Mouse (Mus musculus): ENCODE measurements at regions not wholly inside any gene's neighbourhood (a gene's known extent, or its start where the extent isn't known, plus 50 kb on each side); places are given as distances from the start of the nearest gene placed in this dataset.

DNA sequence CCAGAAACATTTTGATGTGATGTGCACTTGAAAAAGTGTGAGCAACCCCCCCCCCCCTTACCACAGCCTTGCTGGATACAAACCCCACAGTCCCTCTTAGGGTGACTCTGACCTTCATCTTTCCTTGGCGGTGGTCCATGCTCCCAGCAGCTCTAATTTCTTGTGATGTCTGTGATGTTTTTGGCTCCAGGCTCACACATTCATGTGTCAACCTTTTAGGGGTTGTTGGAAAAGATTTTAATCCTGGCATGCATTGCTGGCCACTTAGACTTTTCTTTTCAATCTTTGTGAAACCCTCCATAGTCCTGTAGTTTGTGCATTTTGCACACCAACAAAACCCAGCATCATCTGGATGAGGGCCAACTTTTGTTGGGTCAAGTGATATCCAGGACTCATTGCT is 134.9 kb upstream of the Igfbp3 start:
- no peak for DNase-seq (ENCODE audit: low spot score in 2 of 2)

DNA sequence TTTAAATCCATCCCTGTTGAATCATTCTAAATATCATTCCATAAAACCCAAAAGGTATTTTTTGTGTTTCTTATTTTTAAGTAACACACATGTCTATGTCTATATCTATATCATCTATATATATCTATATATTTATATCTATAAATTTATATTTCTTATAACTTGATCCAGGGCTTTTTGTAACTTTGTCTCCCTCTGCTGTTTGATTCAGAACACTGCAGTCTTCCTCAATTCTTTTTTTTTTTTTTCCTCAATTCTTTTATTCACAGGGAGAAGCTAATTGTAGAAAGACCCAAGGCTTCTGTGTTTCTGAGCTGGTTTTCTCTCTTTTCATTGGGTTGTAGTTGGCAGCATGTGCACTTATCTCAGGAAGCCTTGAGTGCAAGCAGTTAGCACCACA is 124.1 kb upstream of the Igfbp3 start:
- DNase-seq (ENCODE audit: low spot score in 2 of 2) = no peak

DNA sequence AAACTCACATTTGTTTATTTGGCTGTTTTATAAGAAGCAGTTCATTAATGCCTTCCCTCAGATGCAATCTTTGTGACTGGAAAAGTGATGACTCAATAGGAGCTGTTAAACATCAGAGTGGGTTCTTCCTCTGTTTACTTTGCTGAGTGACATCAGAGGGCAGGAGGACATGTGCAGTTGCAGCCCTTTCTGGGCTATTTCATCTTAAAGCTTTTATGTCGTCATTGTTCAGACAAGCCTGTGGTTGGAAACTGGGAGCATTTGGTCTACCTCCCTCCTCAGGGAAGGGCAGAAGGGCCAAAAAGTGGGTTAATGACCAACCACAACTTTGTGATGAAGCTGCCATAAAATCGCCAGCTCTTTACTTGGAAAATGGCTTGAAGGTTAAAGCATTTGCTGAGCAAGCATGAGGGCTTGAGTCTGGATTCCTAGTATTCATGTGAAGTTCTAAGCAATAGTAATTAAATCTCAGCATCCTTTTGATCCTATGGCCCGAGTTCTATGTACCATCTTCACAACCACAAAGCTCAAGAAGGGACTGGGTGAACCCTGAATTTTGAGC is 103.8 kb upstream of the Igfbp3 start:
- no peak for DNase-seq (ENCODE audit: low spot score in 2 of 2)

DNA sequence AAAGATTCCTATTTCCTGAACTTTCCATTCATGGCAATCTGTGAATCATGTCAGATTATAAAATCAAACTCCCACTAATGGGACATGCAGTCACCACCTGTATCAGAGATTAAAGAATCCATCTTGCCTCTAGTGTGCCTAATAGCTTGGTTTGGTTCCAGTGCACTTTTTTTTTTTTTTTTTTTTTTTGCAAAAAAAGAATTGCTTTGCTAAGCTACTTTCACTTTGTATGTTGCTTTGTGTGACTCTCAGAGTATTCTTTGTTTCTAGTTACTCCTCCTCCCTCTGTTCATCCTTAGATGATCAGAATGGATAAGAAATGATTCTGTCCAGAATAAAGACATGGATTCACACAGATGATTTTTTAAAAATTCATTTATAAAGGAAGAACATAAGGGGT is 82.5 kb upstream of the Igfbp3 start:
- no peak for DNase-seq (ENCODE audit: low spot score in 2 of 2)

DNA sequence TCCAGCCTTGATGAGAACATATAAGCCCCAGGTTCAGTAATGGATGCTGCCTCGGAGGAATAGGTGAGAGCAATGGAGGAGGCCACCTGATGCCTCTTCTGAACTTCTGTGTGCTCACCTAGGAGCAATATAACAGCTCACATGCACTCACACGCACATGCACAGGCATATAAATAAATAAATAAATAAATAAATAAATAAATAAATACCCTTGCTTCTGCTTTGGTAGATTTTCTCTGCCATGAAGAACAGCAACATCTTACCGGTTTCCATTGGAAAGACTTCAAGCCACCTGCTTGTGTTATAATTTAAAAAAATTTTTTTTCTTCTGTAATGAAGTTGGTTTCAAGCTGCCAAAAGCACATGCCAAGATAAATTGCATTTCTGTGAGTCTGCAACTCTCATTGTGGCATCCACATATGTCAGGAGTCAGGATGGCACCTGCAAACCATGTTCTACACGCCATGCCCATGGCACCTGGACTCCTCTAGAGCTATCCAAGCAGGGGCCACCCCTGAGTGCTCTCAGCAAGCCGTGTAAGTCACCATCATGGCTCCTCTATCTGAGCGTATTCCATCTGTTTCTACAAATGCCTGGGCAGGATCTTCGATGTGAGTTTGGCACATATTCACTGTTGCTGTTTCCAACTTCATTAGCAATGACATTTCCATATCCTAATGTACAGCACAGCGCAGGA is 75.7 kb upstream of the Igfbp3 start:
- no peak for DNase-seq (ENCODE audit: low spot score in 2 of 2)

DNA sequence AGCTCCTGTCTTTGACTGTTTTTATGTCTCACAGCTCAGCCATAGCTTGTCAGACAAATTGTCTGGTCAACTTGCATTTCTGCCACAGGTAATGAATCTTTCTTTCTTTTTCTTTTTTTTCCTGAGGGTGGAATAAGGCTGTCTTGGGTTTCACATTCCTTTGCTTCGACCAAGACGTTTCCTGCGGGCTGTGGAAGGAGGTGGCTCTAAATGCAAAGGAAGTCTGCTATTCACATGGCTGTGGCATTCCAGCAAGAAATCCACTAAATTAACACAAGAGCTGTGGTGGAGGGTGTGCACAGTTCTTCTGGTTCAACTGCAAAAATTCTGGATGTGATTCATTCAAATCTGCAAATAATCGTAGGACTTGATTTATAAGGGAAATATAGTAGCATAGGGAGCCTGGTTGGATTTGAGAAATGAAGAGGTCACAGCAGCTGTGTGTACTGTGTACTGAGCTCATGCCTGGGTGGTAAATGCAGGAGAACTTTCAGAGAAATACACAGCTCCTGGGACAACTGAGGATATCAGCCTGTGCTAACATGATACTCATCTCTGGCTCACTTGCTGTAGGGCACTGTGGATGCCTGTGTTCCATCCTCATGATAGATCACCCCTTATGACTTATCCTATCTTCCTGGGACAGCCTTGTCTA is 71.2 kb upstream of the Igfbp3 start:
- DNase-seq (ENCODE audit: low spot score in 2 of 2) = no peak

DNA sequence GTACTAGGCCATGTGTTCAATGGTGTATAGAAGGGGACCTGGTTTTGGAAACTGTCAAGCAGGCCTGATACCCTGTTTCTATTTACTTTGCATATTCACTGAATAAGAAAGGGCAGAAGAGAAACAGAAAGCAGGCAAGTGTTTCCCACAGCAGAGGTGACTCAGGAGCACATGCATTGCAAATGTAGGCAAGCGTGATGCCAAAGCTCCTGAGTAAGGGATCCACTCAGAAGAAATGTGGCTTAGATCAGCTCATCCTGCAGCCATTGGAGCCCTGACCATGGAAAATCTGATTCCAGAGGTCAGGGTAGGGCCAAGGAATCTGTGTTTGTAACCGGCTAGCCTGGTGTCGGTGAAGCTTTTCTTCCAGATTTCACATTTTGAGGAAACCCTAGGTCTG is 69.3 kb upstream of the Igfbp3 start:
- DNase-seq (ENCODE audit: low spot score in 2 of 2) = no peak

DNA sequence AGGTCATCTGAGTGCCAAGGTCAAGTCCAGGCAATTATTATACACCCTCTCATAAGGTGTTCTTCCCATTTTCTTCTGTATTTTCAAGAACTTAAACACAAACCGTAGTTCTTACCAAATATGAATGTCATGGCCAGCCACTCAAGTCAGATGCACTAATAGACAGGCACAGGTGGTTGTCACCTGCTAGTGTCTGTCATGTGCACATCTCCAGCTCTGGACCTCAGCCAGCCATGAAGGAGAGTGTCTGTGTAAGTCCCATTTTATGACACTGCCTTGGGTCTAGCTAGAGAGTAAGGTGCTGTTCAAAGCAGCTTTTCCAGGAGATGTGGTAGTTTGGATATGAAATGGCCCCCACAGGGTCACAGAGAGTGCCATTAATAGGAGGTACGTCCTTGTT is 68.5 kb upstream of the Igfbp3 start:
- DNase-seq (ENCODE audit: low spot score in 2 of 2) = no peak

DNA sequence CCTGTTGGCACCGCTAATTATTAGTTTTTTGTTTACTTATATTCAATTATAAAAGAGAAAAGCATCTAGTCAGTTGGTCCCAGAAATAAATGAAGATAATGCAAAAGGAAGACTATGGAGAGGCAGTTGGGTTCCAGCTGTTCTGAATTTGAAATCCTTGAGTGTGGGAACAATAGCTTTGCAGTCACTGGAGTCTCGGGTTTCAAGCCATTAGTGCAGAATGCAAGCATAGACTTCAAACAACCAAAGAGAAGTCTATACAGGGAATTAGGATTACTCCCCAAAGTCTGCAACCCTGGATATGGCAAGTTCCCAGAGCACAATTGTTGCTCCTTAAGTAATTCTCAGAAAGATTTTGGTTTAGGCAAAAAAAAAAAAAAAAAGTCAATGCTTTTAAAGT is 67.9 kb upstream of the Igfbp3 start:
- DNase-seq (ENCODE audit: low spot score in 2 of 2) = no peak

DNA sequence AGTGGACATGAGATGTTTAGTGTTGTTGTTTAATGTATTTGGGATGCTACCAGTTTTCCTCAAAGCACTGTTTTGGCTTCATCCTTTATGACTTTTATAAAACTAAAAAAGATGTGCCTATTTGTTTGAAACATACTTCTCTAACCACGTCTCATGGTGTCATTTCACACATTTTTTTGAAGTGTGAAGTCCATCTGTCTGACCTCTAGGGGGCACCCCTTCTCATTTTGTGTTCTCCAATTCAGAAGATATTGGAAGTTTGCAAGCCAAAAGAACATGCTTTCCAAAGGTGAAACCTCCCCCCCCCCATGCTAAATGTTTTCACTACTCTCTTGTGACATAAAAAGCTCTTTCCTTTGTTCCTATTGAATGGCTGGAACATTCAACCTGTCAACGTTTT is 66.2 kb upstream of the Igfbp3 start:
- DNase-seq (ENCODE audit: low spot score in 2 of 2) = no peak

DNA sequence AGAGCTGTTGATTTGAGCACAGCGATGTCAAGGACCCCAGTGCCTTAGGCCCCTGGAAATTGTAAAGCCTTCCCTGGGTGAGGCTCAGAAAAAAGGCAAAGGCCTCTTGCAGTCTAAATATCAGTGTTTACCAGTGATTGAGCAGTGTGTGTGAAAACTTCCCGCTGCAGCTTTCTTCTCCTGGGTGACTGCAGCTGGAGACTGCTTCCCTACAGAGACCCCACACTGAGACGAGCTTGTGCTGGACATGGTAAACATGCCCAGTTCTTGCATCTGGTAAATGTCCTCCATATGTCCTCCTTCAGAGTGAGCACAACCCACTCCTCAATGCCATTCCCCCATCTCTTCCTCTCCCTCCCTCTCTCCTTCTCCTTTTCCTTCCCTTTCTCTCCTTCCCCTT is 58.8 kb upstream of the Igfbp3 start:
- no peak for DNase-seq (ENCODE audit: low spot score in 2 of 2)

DNA sequence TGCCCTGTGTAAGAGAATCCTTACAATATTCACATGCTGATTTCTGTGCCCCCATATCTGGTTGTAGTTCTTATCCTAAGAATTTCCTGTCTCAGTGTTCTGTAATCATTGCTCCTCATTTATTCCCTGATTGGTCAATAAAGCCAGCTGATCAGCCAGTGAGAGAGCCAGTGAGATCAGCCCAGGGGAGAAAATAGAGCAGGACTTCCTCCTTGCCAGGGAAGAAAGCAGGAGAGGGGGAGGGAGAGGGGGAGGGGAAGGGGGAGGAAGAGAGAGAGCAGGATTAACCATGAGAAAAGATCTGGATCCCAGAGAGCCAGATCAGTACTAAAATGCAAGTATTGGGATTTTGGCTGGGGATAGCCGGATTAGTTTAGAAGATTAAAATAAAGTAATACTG is 57.2 kb upstream of the Igfbp3 start:
- no peak for DNase-seq (ENCODE audit: low spot score in 2 of 2)

DNA sequence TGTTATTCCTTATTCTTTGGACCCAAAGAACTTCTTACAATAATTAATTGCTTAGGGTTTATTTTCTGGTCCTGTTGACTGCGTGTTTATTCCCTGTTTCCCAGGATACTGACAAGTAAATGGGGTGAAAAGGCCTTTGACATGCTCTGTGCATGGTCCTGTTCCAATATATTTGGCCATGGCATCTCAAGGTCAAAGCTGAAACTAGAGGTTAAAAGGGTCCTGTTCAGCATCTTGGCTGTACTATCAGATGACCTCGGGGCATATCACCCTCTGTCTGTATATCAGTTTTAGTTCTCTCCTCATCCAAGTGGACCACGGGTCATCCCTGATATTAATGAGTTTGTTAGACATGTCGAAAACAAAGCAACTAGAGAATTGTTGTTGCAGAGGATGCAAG is 50.2 kb upstream of the Igfbp3 start:
- no peak for DNase-seq (ENCODE audit: low spot score in 2 of 2)

All from frontal cortex, postnatal 10 days (tissue).